Mouse (Mus musculus) ES-E14 (cell line): Measurements from ENCODE around the gene Gdf10.

Experiments
- CHD2 ChIP-seq: IDR thresholded peaks from 2 replicates; pipeline ENCODE4 v1.6.1; 2014; ENCODE audit warnings: mild to moderate bottlenecking, low read depth, low read length, inconsistent platforms
- HCFC1 ChIP-seq: IDR thresholded peaks from 2 replicates; pipeline ENCODE4 v1.6.1; 2012; ENCODE audit warnings: low read length, inconsistent platforms, borderline replicate concordance; ENCODE audit not compliant: insufficient read depth
- MAFK ChIP-seq: IDR thresholded peaks from 2 replicates; pipeline ENCODE4 v1.6.1; 2014; ENCODE audit warnings: mild to moderate bottlenecking, low read depth, low read length, inconsistent platforms; ENCODE audit not compliant: insufficient read depth
- ZC3H11A ChIP-seq: IDR thresholded peaks from 2 replicates; pipeline ENCODE4 v1.6.1; 2012; ENCODE audit warnings: low read depth, mild to moderate bottlenecking, inconsistent platforms, low read length, borderline replicate concordance
- ZNF384 ChIP-seq: IDR thresholded peaks from 2 replicates; pipeline ENCODE4 v1.6.1; 2012; ENCODE audit warnings: low read depth, low read length, inconsistent platforms

- TF ChIP-seq MAFK (no peak), CHD2 (no peak), ZNF384 (no peak), ZC3H11A (no peak), HCFC1 (no peak)
These were observed 40.3 kb upstream of the Gdf10 start for GRCm38 (mm10) chr14:33883046-33883445.
